Mouse (Mus musculus) liver, postnatal 0 days (tissue): Measurements from ENCODE around the gene Ppp3cb.

Source experiments
- CTCF ChIP-seq: sonication (generic); IDR thresholded peaks from 2 replicates; pipeline ENCODE4 v1.5.1; 2016; ENCODE audit warnings: antibody characterized with exemption, low read depth
- EP300 ChIP-seq: IDR thresholded peaks from 2 replicates; pipeline ENCODE4 v1.6.1; 2016; ENCODE audit warnings: antibody characterized with exemption, low read depth, mild to moderate bottlenecking

DNA sequence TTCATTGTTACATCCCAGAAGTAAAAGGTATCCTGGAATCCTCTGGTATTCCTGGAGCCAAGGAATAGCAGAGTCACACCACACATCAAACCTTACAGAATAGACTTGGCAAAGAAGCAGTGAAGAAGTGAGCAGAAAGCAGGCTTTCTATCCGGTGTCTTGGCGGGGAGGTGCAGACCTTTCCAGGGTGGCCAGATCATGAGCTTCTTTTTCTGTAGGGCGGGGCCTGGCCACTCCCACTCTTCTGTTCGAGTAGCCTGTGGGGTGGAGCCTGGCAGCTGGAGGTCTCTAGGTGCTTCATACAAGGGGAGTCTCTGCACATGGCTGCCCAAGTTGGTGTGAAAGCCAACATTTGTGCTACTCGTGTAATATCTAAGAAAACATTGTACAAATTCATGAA lies 65.2 kb downstream of the Ppp3cb start:
- TF ChIP-seq CTCF = no peak
- TF ChIP-seq EP300 = no peak
